Mouse (Mus musculus): ENCODE measurements around the gene Wdr93. TPM values are rescaled to one million over a fixed set of nuclear protein-coding genes. Genes with fewer than 3 reads are reported as not detected.
"Not testable (repeated sequence)": the region's sequence is repeated elsewhere in the genome, so short reads cannot be mapped to it uniquely, and the experiment has no call there.

The Wdr93 gene
- total and polyA plus RNA-seq, 2 experiments = 0.21 to 0.74 TPM

GRCm38 (mm10) chr7:79782516-79782855 lies 39.5 kb downstream of the Wdr93 start:
- Histone ChIP-seq H3K4me3 (ENCODE audit: insufficient read depth, low read depth, low read length) (no peak overlapping the region), H3K4me1 (ENCODE audit: control insufficient read depth, insufficient read depth, low read length) (peaks cover 11% of the 10 kb centered on the region), H3K79me2 (ENCODE audit: control insufficient read depth, insufficient read depth, low read length) (no peaks in the 10 kb centered on the region), H3K36me3 (ENCODE audit: control insufficient read depth, insufficient read depth, low read length) (no peaks in the 10 kb centered on the region), H3K27ac (replicated peaks; ENCODE audit: insufficient read depth, low read depth, low read length) (peak overlapping the region; percentile 93), H3K27me3 (ENCODE audit: control insufficient read depth, insufficient read depth, low read length) (no peaks in the 10 kb centered on the region), H3K9ac (ENCODE audit: low read depth, low read length) (no peak overlapping the region; the same call in 1 of the 2 replicates)
- peak; percentile 88 for DNase-seq (ENCODE audit: extremely low read depth, low read depth, low spot score)
- no peak for TF ChIP-seq POLR2A (IDR thresholded peaks at IDR 0.05; ENCODE audit: extremely low read depth, insufficient read depth, low read length)
- no peak for TF ChIP-seq CTCF (IDR thresholded peaks at IDR 0.05; ENCODE audit: low read depth, low read length)
- WGBS = 19% methylated on average over 2 of the region's 2 CpGs

- no peaks in the 10 kb centered on the region for H3K36me3 ChIP-seq (ENCODE audit: control insufficient read depth, insufficient read depth, low read length)
- peaks cover 14% of the 10 kb centered on the region for H3K4me1 ChIP-seq (ENCODE audit: control insufficient read depth, insufficient read depth, low read length)
- no peak overlapping the region for H3K4me3 ChIP-seq (ENCODE audit: insufficient read depth, low read depth, low read length)
- 19% methylated on average over 6 of the region's 6 CpGs for WGBS
- no peaks in the 10 kb centered on the region for H3K27me3 ChIP-seq (ENCODE audit: control insufficient read depth, insufficient read depth, low read length)
- peak overlapping the region; percentile 19; the same call in 1 of the 2 replicates for H3K9ac ChIP-seq (ENCODE audit: low read depth, low read length)
- TF ChIP-seq POLR2A (IDR thresholded peaks at IDR 0.05; ENCODE audit: extremely low read depth, insufficient read depth, low read length) (no peak), CTCF (IDR thresholded peaks at IDR 0.05; ENCODE audit: low read depth, low read length) (peak; percentile 66)
- no peaks in the 10 kb centered on the region for H3K79me2 ChIP-seq (ENCODE audit: control insufficient read depth, insufficient read depth, low read length)
- peak; percentile 68 for DNase-seq (ENCODE audit: extremely low read depth, low read depth, low spot score)
- H3K27ac ChIP-seq (replicated peaks; ENCODE audit: insufficient read depth, low read depth, low read length) = no peak overlapping the region
Measured at GRCm38 (mm10) chr7:79786295-79786694, 43.3 kb downstream of the Wdr93 start.

- H3K27ac ChIP-seq (replicated peaks; ENCODE audit: insufficient read depth, low read depth, low read length); H3K79me2 ChIP-seq (ENCODE audit: control insufficient read depth, insufficient read depth, low read length); H3K27me3 ChIP-seq (ENCODE audit: control insufficient read depth, insufficient read depth, low read length); H3K36me3 ChIP-seq (ENCODE audit: control insufficient read depth, insufficient read depth, low read length); H3K4me1 ChIP-seq (ENCODE audit: control insufficient read depth, insufficient read depth, low read length); H3K4me3 ChIP-seq (ENCODE audit: insufficient read depth, low read depth, low read length): not testable (repeated sequence)
- peak; percentile 75 for DNase-seq (ENCODE audit: extremely low read depth, low read depth, low spot score)
- 27% methylated on average over 2 of the region's 2 CpGs for WGBS
- H3K9ac ChIP-seq (ENCODE audit: low read depth, low read length) = peak overlapping the region; percentile 16; the same call in 1 of the 2 replicates
Measured at GRCm38 (mm10) chr7:79789812-79790211, 46.8 kb downstream of the Wdr93 start.

- peak; percentile 89 for TF ChIP-seq CTCF (IDR thresholded peaks at IDR 0.05; ENCODE audit: low read depth, low read length)
- TF ChIP-seq POLR2A (IDR thresholded peaks at IDR 0.05; ENCODE audit: extremely low read depth, insufficient read depth, low read length) = no peak
- DNase-seq (ENCODE audit: extremely low read depth, low read depth, low spot score) = peak; percentile 36
- Histone ChIP-seq H3K4me3 (ENCODE audit: insufficient read depth, low read depth, low read length) (peak overlapping the region; percentile 58), H3K79me2 (ENCODE audit: control insufficient read depth, insufficient read depth, low read length) (no peaks in the 10 kb centered on the region), H3K27me3 (ENCODE audit: control insufficient read depth, insufficient read depth, low read length) (peaks cover 5% of the 10 kb centered on the region), H3K4me1 (ENCODE audit: control insufficient read depth, insufficient read depth, low read length) (peaks cover 4% of the 10 kb centered on the region), H3K9ac (ENCODE audit: low read depth, low read length) (peak overlapping the region; percentile 68), H3K36me3 (ENCODE audit: control insufficient read depth, insufficient read depth, low read length) (no peaks in the 10 kb centered on the region), H3K27ac (replicated peaks; ENCODE audit: insufficient read depth, low read depth, low read length) (no peak overlapping the region)
- 3% methylated on average over 80 of the region's 80 CpGs for WGBS
Measured at GRCm38 (mm10) chr7:79792635-79793421, 49.9 kb downstream of the Wdr93 start.

GRCm38 (mm10) chr7:79793688-79794087 lies 50.7 kb downstream of the Wdr93 start, which contains the start of gene Mesp1:
Mesp1 (minus strand) TSS chr7:79793788.
- TF ChIP-seq POLR2A (IDR thresholded peaks at IDR 0.05; ENCODE audit: extremely low read depth, insufficient read depth, low read length) = no peak
- TF ChIP-seq CTCF (IDR thresholded peaks at IDR 0.05; ENCODE audit: low read depth, low read length) = no peak
- peaks cover 4% of the 10 kb centered on the region for H3K4me1 ChIP-seq (ENCODE audit: control insufficient read depth, insufficient read depth, low read length)
- peak within 1 kb of the TSS; percentile 58 for H3K4me3 ChIP-seq (ENCODE audit: insufficient read depth, low read depth, low read length)
- peak within 1 kb of the TSS; percentile 68 for H3K9ac ChIP-seq (ENCODE audit: low read depth, low read length)
- peaks cover 5% of the 10 kb centered on the region for H3K27me3 ChIP-seq (ENCODE audit: control insufficient read depth, insufficient read depth, low read length)
- H3K36me3 ChIP-seq (ENCODE audit: control insufficient read depth, insufficient read depth, low read length) = no peaks in the 10 kb centered on the region
- 87% methylated on average over 6 of the region's 6 CpGs for WGBS
- H3K79me2 ChIP-seq (ENCODE audit: control insufficient read depth, insufficient read depth, low read length) = no peaks in the 10 kb centered on the region
- DNase-seq (ENCODE audit: extremely low read depth, low read depth, low spot score) = no peak
- no peak within 1 kb of the TSS for H3K27ac ChIP-seq (replicated peaks; ENCODE audit: insufficient read depth, low read depth, low read length)

GRCm38 (mm10) chr7:79798606-79799005 lies 55.6 kb downstream of the Wdr93 start:
- no peaks in the 10 kb centered on the region for H3K27me3 ChIP-seq (ENCODE audit: control insufficient read depth, insufficient read depth, low read length)

More at GRCm38 (mm10) chr7:79798606-79799005, 55.6 kb downstream of the Wdr93 start:
- H3K27ac ChIP-seq (replicated peaks; ENCODE audit: insufficient read depth, low read depth, low read length) = no peak overlapping the region
- H3K79me2 ChIP-seq (ENCODE audit: control insufficient read depth, insufficient read depth, low read length) = no peaks in the 10 kb centered on the region
- no peak for DNase-seq (ENCODE audit: extremely low read depth, low read depth, low spot score)
- 28% methylated on average over 5 of the region's 5 CpGs for WGBS
- H3K9ac ChIP-seq (ENCODE audit: low read depth, low read length) = no peak overlapping the region
- TF ChIP-seq POLR2A (IDR thresholded peaks at IDR 0.05; ENCODE audit: extremely low read depth, insufficient read depth, low read length) = no peak
- TF ChIP-seq CTCF (IDR thresholded peaks at IDR 0.05; ENCODE audit: low read depth, low read length) = no peak
- H3K4me3 ChIP-seq (ENCODE audit: insufficient read depth, low read depth, low read length) = no peak overlapping the region
- no peaks in the 10 kb centered on the region for H3K4me1 ChIP-seq (ENCODE audit: control insufficient read depth, insufficient read depth, low read length)
- no peaks in the 10 kb centered on the region for H3K36me3 ChIP-seq (ENCODE audit: control insufficient read depth, insufficient read depth, low read length)

Data from liver, adult 2 months (tissue).